Mouse (Mus musculus): ENCODE data around the gene Gm10282.

Gm10282 gene

DNA sequence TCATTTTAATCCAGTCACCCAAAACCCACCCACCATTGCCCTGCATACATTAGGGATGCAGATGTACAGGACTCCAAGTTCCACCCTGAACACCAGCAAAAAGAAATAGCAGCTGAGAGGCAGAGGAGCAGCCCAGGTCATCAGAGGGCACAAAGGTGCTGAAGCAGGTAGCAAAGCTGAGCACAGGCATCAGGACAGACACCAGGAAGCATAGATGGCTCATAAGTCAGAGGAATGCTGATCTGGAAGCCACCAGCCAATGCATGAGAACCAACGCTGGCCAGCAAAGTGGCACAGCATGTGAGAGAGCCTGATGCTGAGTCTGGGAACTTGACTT lies 47.2 kb downstream of the Gm10282 start:
- DNase-seq: no peak

DNA sequence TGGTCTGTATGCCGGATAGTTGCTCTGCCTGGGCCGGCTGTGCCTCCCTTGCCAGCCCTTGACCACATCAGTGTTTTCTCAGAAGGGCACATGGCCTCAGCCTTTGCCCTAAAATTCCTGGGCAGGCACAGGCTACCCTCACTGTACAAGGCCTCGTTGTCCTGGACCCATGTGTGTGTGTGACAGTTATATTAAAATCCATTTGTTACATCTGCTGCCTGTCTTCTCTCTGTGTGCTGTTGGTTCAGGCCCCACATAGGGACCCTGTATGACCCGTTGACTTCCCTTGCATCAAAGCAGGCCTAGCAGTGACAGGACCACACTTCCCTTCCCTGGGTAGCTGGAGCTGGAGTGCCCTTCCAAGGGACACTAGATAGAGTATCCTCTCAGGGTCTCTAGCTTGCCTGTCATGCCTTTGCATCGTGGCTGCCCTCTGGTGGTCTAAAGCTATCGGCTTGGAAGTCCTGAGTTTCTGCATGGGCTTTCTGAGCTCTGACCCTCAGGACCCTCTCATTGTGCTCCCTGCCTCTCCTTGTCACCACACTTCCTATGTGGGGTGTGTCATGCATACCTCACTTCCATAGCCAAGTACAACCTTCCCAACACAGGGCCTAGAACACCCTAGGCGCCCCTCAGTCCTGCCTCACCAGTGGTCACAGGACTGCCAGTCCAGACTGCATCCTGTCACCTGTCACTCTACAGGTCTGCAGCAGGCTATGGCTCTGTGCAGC lies 47.7 kb downstream of the Gm10282 start:
- no peak for DNase-seq

Data from cerebellum, adult 11-12 months (tissue).